In genomic region chr13:78179312-78180097, GRCm38 (mm10) we compare ENCODE assay signal across 9 mouse cellular contexts. TPM values are rescaled to one million over a fixed set of nuclear protein-coding genes. Genes with fewer than 3 reads are reported as not detected.
DNase-seq lines count a peak whose midpoint lies in the region; ATAC-seq lines count a peak whose summit lies in the region.
"Had no signal": no experiment of that assay in that cellular context is flagged by ENCODE, and none has a peak within 500 bp of the region (broad histone marks: within the 10 kb centered on the region; RNA-seq: fewer than 3 reads in every experiment).

No protein-coding gene starts in this region.

- peak; percentile 64 for ATAC-seq in hindbrain, embryonic 13.5 days (ENCODE audit: low FRiP score)
- peak; percentile 38 for ATAC-seq in neural tube, embryonic 12.5 days (ENCODE audit: low FRiP score, low read depth)

- peak overlapping the region; percentile 77 for H3K9ac ChIP-seq in hindbrain, embryonic 13.5 days
- H3K9ac ChIP-seq in neural tube, embryonic 12.5 days, result peak overlapping the region; percentile 60

- peak overlapping the region; percentile 75 for H3K4me2 ChIP-seq in hindbrain, embryonic 13.5 days
- H3K4me2 ChIP-seq in neural tube, embryonic 12.5 days (replicated peaks), result peak overlapping the region; percentile 81

- peak overlapping the region; percentile 47 for H3K4me3 ChIP-seq in hindbrain, embryonic 13.5 days
- H3K4me3 ChIP-seq in neural tube, embryonic 12.5 days, result peak overlapping the region; percentile 42

- no peaks in the 10 kb centered on the region for H3K9me3 ChIP-seq in hindbrain, embryonic 13.5 days
- no peaks in the 10 kb centered on the region for H3K9me3 ChIP-seq in neural tube, embryonic 12.5 days

- DNase-seq in layer of hippocampus, adult 9-11 months, result peak; percentile 12
- no peak for DNase-seq in layer of hippocampus, adult 18-20 months (ENCODE audit: low spot score in 2 of 2)
- DNase-seq in embryo, embryonic 10.5 days (ENCODE audit: low spot score), result peak; percentile 79
- no peak for DNase-seq in thymus, postnatal 36 days
- DNase-seq in adipocyte (ENCODE audit: low spot score), result no peak
- no peak for DNase-seq in layer of hippocampus, postnatal 36 days
- DNase-seq: kidney, adult 11 months had no signal

- peaks cover 44% of the 10 kb centered on the region for H3K4me1 ChIP-seq in hindbrain, embryonic 13.5 days (replicated peaks)
- H3K4me1 ChIP-seq in neural tube, embryonic 12.5 days, result peaks cover 46% of the 10 kb centered on the region

- no peaks in the 10 kb centered on the region for H3K36me3 ChIP-seq in hindbrain, embryonic 13.5 days
- H3K36me3 ChIP-seq in neural tube, embryonic 12.5 days, result no peaks in the 10 kb centered on the region

- peak overlapping the region; percentile 92 for H3K27ac ChIP-seq in hindbrain, embryonic 13.5 days
- H3K27ac ChIP-seq in neural tube, embryonic 12.5 days, result no peak overlapping the region

- WGBS in hindbrain, embryonic 13.5 days, result 2% methylated on average over 38 of the region's 38 CpGs
- WGBS in neural tube, embryonic 12.5 days, result 2% methylated on average over 38 of the region's 38 CpGs

- H3K27me3 ChIP-seq in hindbrain, embryonic 13.5 days, result peaks cover 23% of the 10 kb centered on the region
- H3K27me3 ChIP-seq in neural tube, embryonic 12.5 days (replicated peaks), result peaks cover 14% of the 10 kb centered on the region

RNA-seq across cellular contexts. Expression of gene Nr2f1, which starts 20.1 kb away (rescaled TPM):
- 10 to 100 TPM; 87.0 to 96.0 TPM for total RNA-seq in layer of hippocampus, adult 18-20 months (2021)
- polyA plus RNA-seq in hindbrain, embryonic 13.5 days (2015; fragmentation: Nextera tagmentation; extraction: Ambion mirVana), result 68.9 and 71.3 TPM in 2 replicates
- polyA plus RNA-seq in neural tube, embryonic 12.5 days (2016; fragmentation: Nextera tagmentation; extraction: Ambion mirVana), result 48.4 and 56.4 TPM in 2 replicates
- 100 to 1,000 TPM in 1 of 2 experiments, 10 to 100 TPM in 1; 87.3 to 108 TPM for total RNA-seq in layer of hippocampus, postnatal 36 days (2021)

Comparison
In these comparisons a context has a peak if more than half of its experiments do, and no peak if none do; other contexts are left out.
1. DNase-seq: peak in layer of hippocampus, adult 9-11 months (single experiment) and embryo, embryonic 10.5 days (single experiment); none in layer of hippocampus, adult 18-20 months (0 of 2), thymus, postnatal 36 days (0 of 2), adipocyte (single experiment) and layer of hippocampus, postnatal 36 days (0 of 2).